Mouse (Mus musculus): ENCODE measurements at regions not wholly inside any gene's neighbourhood (a gene's known extent, or its start where the extent isn't known, plus 50 kb on each side); places are given as distances from the start of the nearest gene placed in this dataset.

- no peak for TF ChIP-seq CTCF (IDR thresholded peaks at IDR 0.05; ENCODE audit: insufficient read depth, low read depth, low read length)
- no peak for TF ChIP-seq POLR2A (IDR thresholded peaks at IDR 0.05; ENCODE audit: insufficient read depth, low read depth, low read length)
These were observed 51.0 kb upstream of the Nfe2l3 start for GRCm38 (mm10) chr6:51381465-51381864.
